Mouse (Mus musculus) central nervous system, embryonic 14 days (tissue): ENCODE measurements around the gene Ppp1r13l. TPM values are rescaled to one million over a fixed set of nuclear protein-coding genes. Genes with fewer than 3 reads are reported as not detected.

ENCODE experiments used
- polyA plus RNA-seq: library from polyadenylated mRNA; depleted of rRNA; stranded (reverse); fragments of >200 nt; gene quantifications from 2 replicates; pipeline ENCODE4 v1.2.3, GENCODE M21; 2012; rRNA removed

Ppp1r13l gene
- polyA plus RNA-seq: 6.6 and 9.4 TPM in 2 replicates

GRCm38 (mm10) chr7:19359299-19359891 is at the start of gene Ppp1r13l, which contains the start of gene Cd3eap:
Ppp1r13l (plus strand) TSS chr7:19359749.
Cd3eap (minus strand) TSS chr7:19359483.

GRCm38 (mm10) chr7:19309884-19310641 is 49.5 kb upstream of the Ppp1r13l start, which contains the start of gene Fosb:
Fosb (minus strand) TSS chr7:19310051.

DNA sequence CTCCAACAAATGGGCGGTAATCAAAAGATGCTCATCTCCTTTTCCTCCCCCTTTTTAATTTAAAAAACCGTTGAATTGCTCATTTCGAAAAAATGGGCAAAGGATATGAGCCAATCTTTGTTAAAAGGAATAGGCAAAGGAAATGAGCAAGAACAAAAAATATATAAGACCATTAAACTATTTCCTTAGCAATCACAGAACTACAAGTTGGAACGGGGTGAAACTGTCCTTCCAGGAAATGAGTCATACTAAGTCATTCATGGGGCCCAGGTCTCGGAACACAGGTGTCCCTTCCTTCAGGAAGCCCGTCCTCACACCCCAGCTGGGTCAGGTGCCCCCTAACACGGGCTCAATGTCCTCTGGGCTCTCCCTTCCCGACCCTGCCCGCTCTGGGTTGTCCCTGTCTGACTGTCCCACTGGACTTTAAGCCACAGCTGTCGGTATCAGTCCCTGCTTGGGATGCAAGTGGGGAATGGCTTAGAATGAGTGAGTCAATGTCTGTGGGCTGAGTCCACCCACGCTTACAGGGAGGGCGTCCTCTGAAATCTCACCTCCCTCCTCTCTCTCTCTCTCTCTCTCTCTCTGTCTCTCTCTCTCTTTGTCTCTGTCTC is 15.2 kb upstream of the Ppp1r13l start, which contains the start of gene Ercc1:
Gene Ercc1 (plus strand): TSS at position 542 of the 611 bp plus-strand sequence.

DNA sequence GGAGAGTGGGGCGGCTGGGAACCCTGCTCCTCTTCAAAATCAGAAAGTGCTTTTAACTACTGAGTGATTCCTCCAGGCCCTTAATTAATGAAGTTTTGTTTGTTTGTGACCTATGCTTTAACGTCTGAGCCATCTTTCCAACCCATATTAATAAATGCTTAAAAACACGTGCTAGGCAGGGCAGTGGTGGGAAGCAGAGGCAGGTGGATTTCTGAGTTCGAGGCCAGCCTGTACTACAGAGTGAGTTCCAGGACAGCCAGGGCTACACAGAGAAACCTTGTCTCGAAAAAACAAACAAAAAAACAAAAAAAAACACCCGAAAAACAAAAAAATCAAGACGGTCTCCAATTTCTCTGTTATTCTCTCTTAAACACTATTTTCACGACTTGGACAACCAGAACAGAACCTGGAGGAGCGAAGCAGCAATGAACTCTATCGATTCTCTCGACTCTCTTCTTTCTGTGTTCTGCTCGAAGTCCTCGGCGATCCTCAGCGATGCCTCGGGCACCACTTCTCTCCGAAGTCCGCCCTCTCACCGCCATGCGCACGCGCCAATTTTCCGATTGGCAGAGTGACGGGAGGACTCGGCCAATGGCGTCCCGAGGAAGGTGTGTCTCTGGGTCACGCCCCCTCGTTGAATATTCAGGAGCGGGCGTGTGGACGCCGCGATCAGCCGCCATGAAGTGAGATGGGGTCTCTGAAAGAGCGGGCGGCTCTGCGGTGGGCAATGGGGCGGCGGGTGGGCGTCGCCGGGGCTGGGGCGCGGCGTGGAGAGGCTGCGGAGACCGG is 22.0 kb downstream of the Ppp1r13l start, which contains the start of gene Ercc2:
Gene Ercc2 (plus strand): TSS at position 634 of the 789 bp plus-strand sequence.

GRCm38 (mm10) chr7:19403731-19404296 is 44.3 kb downstream of the Ppp1r13l start, which contains the start of gene Klc3:
Klc3 (minus strand) TSS chr7:19404104.

DNA sequence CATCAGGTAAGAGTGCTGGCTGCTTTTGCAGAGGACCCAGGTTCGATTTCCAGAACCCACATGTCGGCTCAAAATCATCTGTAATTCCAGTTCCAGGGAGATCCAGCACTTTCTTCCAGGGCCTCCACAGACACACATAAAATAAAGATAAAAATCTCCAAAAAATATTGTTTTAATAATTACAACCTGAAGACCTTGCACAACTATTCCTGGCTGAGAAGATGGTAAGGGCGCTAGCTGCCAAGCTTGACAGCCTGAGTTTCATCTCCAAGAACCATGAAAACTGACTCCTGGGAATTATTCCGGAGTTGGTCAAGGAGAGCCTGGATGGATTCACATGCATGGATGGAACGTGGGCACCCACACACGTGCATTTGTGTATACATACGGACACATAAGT is 44.9 kb downstream of the Ppp1r13l start, which contains the start of gene Ckm:
Gene Ckm (plus strand): TSS at position 301 of the 400 bp plus-strand sequence.

Other genes with a start within 250 kb of the Ppp1r13l start
- gene Gm4969, start 241.4 kb upstream of the Ppp1r13l start, polyA plus RNA-seq: 5.3 and 6.0 TPM in 2 replicates
- gene Fbxo46, start 239.9 kb upstream of the Ppp1r13l start, polyA plus RNA-seq: 12.5 and 13.2 TPM in 2 replicates
- 15.7 and 17.0 TPM in 2 replicates for gene Qpctl, start 210.5 kb upstream of the Ppp1r13l start, polyA plus RNA-seq
- 153 and 184 TPM in 2 replicates for gene Snrpd2, start 210.0 kb upstream of the Ppp1r13l start, polyA plus RNA-seq
- gene Gipr, start 193.6 kb upstream of the Ppp1r13l start, polyA plus RNA-seq: 12.0 and 19.1 TPM in 2 replicates
- 47.2 and 49.2 TPM in 2 replicates for gene Eml2, start 183.3 kb upstream of the Ppp1r13l start, polyA plus RNA-seq
- gene Gpr4, start 147.2 kb upstream of the Ppp1r13l start, polyA plus RNA-seq: 4.1 and 4.4 TPM in 2 replicates
- gene Opa3, start 131.4 kb upstream of the Ppp1r13l start, polyA plus RNA-seq: 25.6 and 27.9 TPM in 2 replicates
- 64.3 and 74.5 TPM in 2 replicates for gene Vasp, start 87.9 kb upstream of the Ppp1r13l start, polyA plus RNA-seq
- gene Ppm1n, start 79.7 kb upstream of the Ppp1r13l start, polyA plus RNA-seq: 0.83 and 1.1 TPM in 2 replicates
- gene Rtn2, start 77.1 kb upstream of the Ppp1r13l start, polyA plus RNA-seq: 118 and 136 TPM in 2 replicates
- gene Fosb, start 49.7 kb upstream of the Ppp1r13l start, polyA plus RNA-seq: 0.11 and 0.36 TPM in 2 replicates
- 74.3 and 79.3 TPM in 2 replicates for gene Ercc1, start 15.0 kb upstream of the Ppp1r13l start, polyA plus RNA-seq
- gene Cd3eap, start 266 bp upstream of the Ppp1r13l start, polyA plus RNA-seq: 14.1 and 14.5 TPM in 2 replicates
- gene Ercc2, start 22.3 kb downstream of the Ppp1r13l start, polyA plus RNA-seq: 75.9 and 76.5 TPM in 2 replicates
- 1.4 and 2.5 TPM in 2 replicates for gene Klc3, start 44.4 kb downstream of the Ppp1r13l start, polyA plus RNA-seq
- gene Ckm, start 45.0 kb downstream of the Ppp1r13l start, polyA plus RNA-seq: 0.10 and 25.4 TPM in 2 replicates
- gene Mark4, start 99.1 kb downstream of the Ppp1r13l start, polyA plus RNA-seq: 51.1 and 55.1 TPM in 2 replicates
- gene Exoc3l2, start 103.6 kb downstream of the Ppp1r13l start, polyA plus RNA-seq: 0.85 and 1.6 TPM in 2 replicates
- 9.1 and 10.5 TPM in 2 replicates for gene Bloc1s3, start 148.6 kb downstream of the Ppp1r13l start, polyA plus RNA-seq
- gene Trappc6a, start 148.6 kb downstream of the Ppp1r13l start, polyA plus RNA-seq: 34.1 and 35.1 TPM in 2 replicates
- gene Nkpd1, start 158.1 kb downstream of the Ppp1r13l start, polyA plus RNA-seq: 0.33 and 0.34 TPM in 2 replicates
- 96.0 and 96.5 TPM in 2 replicates for gene Ppp1r37, start 203.3 kb downstream of the Ppp1r13l start, polyA plus RNA-seq
- 0.96 and 1.3 TPM in 2 replicates for gene Zfp296, start 217.5 kb downstream of the Ppp1r13l start, polyA plus RNA-seq
- 63.7 and 64.1 TPM in 2 replicates for gene Gemin7, start 217.8 kb downstream of the Ppp1r13l start, polyA plus RNA-seq
- 169 and 179 TPM in 2 replicates for gene Clasrp, start 244.7 kb downstream of the Ppp1r13l start, polyA plus RNA-seq